Mouse (Mus musculus) lung, embryonic 14.5 days (tissue): ENCODE results near the gene Crtc2. TPM values are rescaled to one million over a fixed set of nuclear protein-coding genes. Genes with fewer than 3 reads are reported as not detected.

Experiments used
- ATAC-seq: fragments of 200-750 bp; cut with Nextera tagmentation; 2 replicates; pipeline ENCODE4 v1.8.0; 2017; ENCODE audit warnings: mild to moderate bottlenecking, moderate TSS enrichment, moderate library complexity; ENCODE audit not compliant: insufficient read depth
- DNase-seq: peaks from one replicate; pipeline ENCODE4 v3.0.0-alpha.2; 2015
- H3K27ac ChIP-seq: fragments of 300-500 bp; sonication (generic); 2 replicates; pipeline ENCODE4 v1.5.1; 2014; ENCODE audit warnings: low read depth, mild to moderate bottlenecking, moderate library complexity
- H3K27me3 ChIP-seq: fragments of 300-500 bp; sonication (generic); 2 replicates; pipeline ENCODE4 v1.6.1; 2014; ENCODE audit warnings: low read length, control low read depth; ENCODE audit not compliant: insufficient read depth
- H3K36me3 ChIP-seq: fragments of 300-500 bp; sonication (generic); 2 replicates; pipeline ENCODE4 v1.6.1; 2014; ENCODE audit warnings: control low read depth; ENCODE audit not compliant: insufficient read depth
- H3K4me1 ChIP-seq: fragments of 300-500 bp; sonication (generic); 2 replicates; pipeline ENCODE4 v1.6.1; 2014; ENCODE audit warnings: antibody characterized with exemption, control low read depth; ENCODE audit not compliant: insufficient read depth
- H3K4me2 ChIP-seq: fragments of 300-500 bp; sonication (generic); 2 replicates; pipeline ENCODE4 v1.6.1; 2014; ENCODE audit warnings: mild to moderate bottlenecking
- H3K4me3 ChIP-seq: fragments of 300-500 bp; sonication (generic); 2 replicates; pipeline ENCODE4 v1.5.1; 2014; ENCODE audit warnings: low read depth, low read length
- H3K9ac ChIP-seq: fragments of 300-500 bp; sonication (generic); 2 replicates; pipeline ENCODE4 v1.6.1; 2014
- H3K9me3 ChIP-seq: fragments of 300-500 bp; sonication (generic); 2 replicates; pipeline ENCODE4 v1.6.1; 2016; ENCODE audit warnings: low read depth, low read length, control low read depth
- CTCF ChIP-seq: IDR thresholded peaks from 2 replicates; pipeline ENCODE4 v1.5.1; 2016; ENCODE audit warnings: antibody characterized with exemption, low read depth
- WGBS: fragments of 180-500 bp; shearing (Covaris S2); extraction: QIAGEN DNeasy Blood & Tissue Kit; methylation state at CpG from one replicate; pipeline ENCODE4 v1.1.7; 2014; 5-methylcytosine and 5-hydroxymethylcytosine counted together
- polyA plus RNA-seq: library from polyadenylated mRNA; unstranded; fragments of >200 nt; fragmentation: Nextera tagmentation; extraction: Ambion mirVana; gene quantifications from 2 replicates; pipeline ENCODE4 v1.2.1, GENCODE M21; 2014

The Crtc2 gene
- polyA plus RNA-seq, 1 experiment from 2014 or later = 19.3 TPM

GRCm38 (mm10) chr3:90270784-90271183 lies 16.8 kb downstream of the Crtc2 start:
- H3K9me3 ChIP-seq = no peaks in the 10 kb centered on the region
- DNase-seq (no peak), ATAC-seq (no peak)
- H3K4me1 ChIP-seq = peaks cover 5% of the 10 kb centered on the region; the same call in 1 of the 2 replicates
- no peak overlapping the region for H3K4me2 ChIP-seq
- no peaks in the 10 kb centered on the region for H3K27me3 ChIP-seq
- no peak overlapping the region for H3K27ac ChIP-seq
- no peak overlapping the region for H3K9ac ChIP-seq
- H3K4me3 ChIP-seq = no peak overlapping the region
- TF ChIP-seq CTCF = no peak
- WGBS = 87% methylated on average over 8 of the region's 8 CpGs
- H3K36me3 ChIP-seq = peaks cover 42% of the 10 kb centered on the region

GRCm38 (mm10) chr3:90272170-90272569 lies 18.2 kb downstream of the Crtc2 start:
- H3K9ac ChIP-seq = no peak overlapping the region
- no peak for TF ChIP-seq CTCF
- H3K4me1 ChIP-seq = no peaks in the 10 kb centered on the region
- H3K36me3 ChIP-seq = peaks cover 53% of the 10 kb centered on the region
- no peak overlapping the region for H3K27ac ChIP-seq
- ATAC-seq (no peak), DNase-seq (no peak)
- H3K4me2 ChIP-seq = no peak overlapping the region
- WGBS = 68% methylated on average over 9 of the region's 9 CpGs
- H3K27me3 ChIP-seq = no peaks in the 10 kb centered on the region
- H3K4me3 ChIP-seq = no peak overlapping the region
- H3K9me3 ChIP-seq = no peaks in the 10 kb centered on the region

DNA sequence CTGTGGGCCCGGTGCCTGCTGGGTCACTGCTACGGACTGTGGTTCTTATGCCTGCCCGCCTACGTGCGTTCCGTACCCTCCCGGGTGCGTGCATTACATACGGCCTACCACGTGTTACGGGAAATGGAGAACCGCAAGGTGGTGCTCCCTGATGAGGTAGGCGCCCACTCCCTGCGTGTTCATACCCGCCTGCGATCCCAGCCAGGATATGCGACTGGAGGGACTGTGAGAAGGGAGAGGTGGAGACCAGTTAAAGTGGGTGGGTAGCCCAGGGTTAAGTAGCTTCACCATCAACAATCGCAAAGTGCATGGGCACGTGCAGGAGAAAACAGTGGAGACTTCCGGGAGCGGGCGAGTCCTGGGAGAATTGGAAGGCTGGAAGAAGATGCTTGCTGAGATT lies 19.9 kb downstream of the Crtc2 start:
- 91% methylated on average over 22 of the region's 22 CpGs for WGBS
- Histone ChIP-seq H3K4me3 (no peak overlapping the region), H3K27me3 (no peaks in the 10 kb centered on the region), H3K27ac (no peak overlapping the region), H3K4me2 (no peak overlapping the region), H3K9me3 (no peaks in the 10 kb centered on the region), H3K4me1 (no peaks in the 10 kb centered on the region), H3K36me3 (peaks cover 69% of the 10 kb centered on the region), H3K9ac (no peak overlapping the region)
- DNase-seq = no peak
- TF ChIP-seq CTCF = no peak
- ATAC-seq = no peak

GRCm38 (mm10) chr3:90275286-90275685 lies 21.3 kb downstream of the Crtc2 start:
- Histone ChIP-seq H3K27me3 (no peaks in the 10 kb centered on the region), H3K4me3 (no peak overlapping the region), H3K27ac (no peak overlapping the region), H3K4me2 (no peak overlapping the region), H3K4me1 (no peaks in the 10 kb centered on the region), H3K9me3 (no peaks in the 10 kb centered on the region), H3K36me3 (peaks cover 77% of the 10 kb centered on the region), H3K9ac (no peak overlapping the region)
- no peak for TF ChIP-seq CTCF
- DNase-seq = no peak
- 89% methylated on average over 11 of the region's 11 CpGs for WGBS
- ATAC-seq = no peak

DNA sequence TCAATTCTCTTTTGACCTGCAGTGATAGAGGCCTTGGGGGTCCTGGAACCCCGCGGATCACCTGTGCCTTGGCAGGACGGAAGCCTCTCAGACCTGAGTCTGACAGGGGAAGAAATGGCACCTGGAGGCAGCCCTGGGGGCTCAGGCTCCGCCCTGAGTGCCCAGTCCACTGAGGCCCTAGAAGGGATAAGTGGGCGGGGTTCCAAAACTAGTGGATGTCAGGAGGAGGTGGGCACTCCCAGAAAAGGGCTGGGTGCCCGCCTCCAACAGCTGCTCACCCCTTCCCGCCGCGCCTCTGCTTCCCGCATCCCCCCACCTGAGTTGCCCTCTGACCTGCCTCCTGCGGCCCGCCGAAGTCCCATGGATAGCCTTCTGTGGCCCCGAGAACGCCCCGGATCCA lies 22.9 kb downstream of the Crtc2 start:
- WGBS = 46% methylated on average over 16 of the region's 16 CpGs
- H3K9ac ChIP-seq = no peak overlapping the region
- no peak overlapping the region for H3K4me2 ChIP-seq
- no peak overlapping the region for H3K4me3 ChIP-seq
- H3K36me3 ChIP-seq = peaks cover 75% of the 10 kb centered on the region
- no peaks in the 10 kb centered on the region for H3K27me3 ChIP-seq
- no peak overlapping the region for H3K27ac ChIP-seq
- no peaks in the 10 kb centered on the region for H3K4me1 ChIP-seq
- DNase-seq (no peak), ATAC-seq (no peak)
- TF ChIP-seq CTCF = no peak
- H3K9me3 ChIP-seq = no peaks in the 10 kb centered on the region

- WGBS = 90% methylated on average over 9 of the region's 9 CpGs
- DNase-seq (no peak), ATAC-seq (no peak)
- no peak overlapping the region for H3K9ac ChIP-seq
- no peaks in the 10 kb centered on the region for H3K9me3 ChIP-seq
- no peaks in the 10 kb centered on the region for H3K27me3 ChIP-seq
- no peaks in the 10 kb centered on the region for H3K4me1 ChIP-seq
- H3K4me3 ChIP-seq = no peak overlapping the region
- TF ChIP-seq CTCF = no peak
- H3K36me3 ChIP-seq = peaks cover 66% of the 10 kb centered on the region
- no peak overlapping the region for H3K4me2 ChIP-seq
- H3K27ac ChIP-seq = no peak overlapping the region
These were observed 23.8 kb downstream of the Crtc2 start for GRCm38 (mm10) chr3:90277793-90278192.

- Histone ChIP-seq H3K27me3 (no peaks in the 10 kb centered on the region), H3K4me3 (no peak overlapping the region), H3K9me3 (no peaks in the 10 kb centered on the region), H3K36me3 (peaks cover 63% of the 10 kb centered on the region), H3K27ac (no peak overlapping the region), H3K9ac (no peak overlapping the region), H3K4me2 (no peak overlapping the region), H3K4me1 (no peaks in the 10 kb centered on the region)
- no peak for TF ChIP-seq CTCF
- WGBS = 95% methylated on average over 10 of the region's 10 CpGs
- DNase-seq = no peak
- ATAC-seq = no peak
These were observed 24.2 kb downstream of the Crtc2 start for GRCm38 (mm10) chr3:90278211-90278610.

GRCm38 (mm10) chr3:90279216-90279615 lies 25.3 kb downstream of the Crtc2 start:
- DNase-seq (no peak), ATAC-seq (no peak)
- peaks cover 54% of the 10 kb centered on the region for H3K36me3 ChIP-seq
- H3K9ac ChIP-seq = no peak overlapping the region
- WGBS = 88% methylated on average over 9 of the region's 9 CpGs
- no peaks in the 10 kb centered on the region for H3K9me3 ChIP-seq
- H3K27me3 ChIP-seq = no peaks in the 10 kb centered on the region
- H3K27ac ChIP-seq = no peak overlapping the region
- H3K4me1 ChIP-seq = no peaks in the 10 kb centered on the region
- no peak overlapping the region for H3K4me2 ChIP-seq
- no peak for TF ChIP-seq CTCF
- no peak overlapping the region for H3K4me3 ChIP-seq
